Mouse (Mus musculus): Measurements from ENCODE around the gene Man1b1. TPM values are rescaled to one million over a fixed set of nuclear protein-coding genes. Genes with fewer than 3 reads are reported as not detected.

The Man1b1 gene
- total and polyA plus RNA-seq, 2 experiments from 2014 or later = 19.5 to 41.2 TPM

- Histone ChIP-seq H3K4me3 (ENCODE audit: low read depth, low read length) (no peak overlapping the region), H3K27me3 (ENCODE audit: control insufficient read depth, insufficient read depth, low read length) (no peaks in the 10 kb centered on the region), H3K27ac (ENCODE audit: low read depth) (no peak overlapping the region), H3K36me3 (replicated peaks; ENCODE audit: control insufficient read depth, insufficient read depth, low read length) (peaks cover 74% of the 10 kb centered on the region), H3K9ac (replicated peaks; ENCODE audit: low read depth, low read length) (no peak overlapping the region), H3K9me3 (replicated peaks; ENCODE audit: control insufficient read depth, low read length) (no peaks in the 10 kb centered on the region), H3K4me2 (ENCODE audit: low read depth, low read length) (no peak overlapping the region), H3K4me1 (ENCODE audit: control insufficient read depth, insufficient read depth) (0 out of 2 replicates have a peak, but pooled peaks cover 3% of the 10 kb centered on the region)
- ATAC-seq (ENCODE audit: insufficient read depth, low read depth) (no peak), DNase-seq (ENCODE audit: low spot score) (no peak)
- TF ChIP-seq CTCF (IDR thresholded peaks at IDR 0.05; ENCODE audit: low read depth) = no peak
- no peak for TF ChIP-seq EP300 (IDR thresholded peaks at IDR 0.05; ENCODE audit: low read depth)
- WGBS = 88% methylated on average over 3 of the region's 3 CpGs
Measured at GRCm38 (mm10) chr2:25350701-25351100, 18.6 kb downstream of the Man1b1 start.

GRCm38 (mm10) chr2:25354211-25354610 lies 22.1 kb downstream of the Man1b1 start:
- Histone ChIP-seq H3K4me2 (ENCODE audit: low read depth, low read length) (no peak overlapping the region), H3K27ac (ENCODE audit: low read depth) (no peak overlapping the region), H3K27me3 (ENCODE audit: control insufficient read depth, insufficient read depth, low read length) (no peaks in the 10 kb centered on the region)

GRCm38 (mm10) chr2:25355419-25356066 lies 23.4 kb downstream of the Man1b1 start:
- Histone ChIP-seq H3K27me3 (ENCODE audit: control insufficient read depth, insufficient read depth, low read length) (no peaks in the 10 kb centered on the region), H3K9me3 (replicated peaks; ENCODE audit: control insufficient read depth, low read length) (no peaks in the 10 kb centered on the region), H3K4me3 (ENCODE audit: low read depth, low read length) (peak overlapping the region; percentile 40), H3K27ac (ENCODE audit: low read depth) (no peak overlapping the region), H3K36me3 (replicated peaks; ENCODE audit: control insufficient read depth, insufficient read depth, low read length) (peaks cover 26% of the 10 kb centered on the region), H3K9ac (replicated peaks; ENCODE audit: low read depth, low read length) (no peak overlapping the region; the same call in 1 of the 2 replicates), H3K4me1 (ENCODE audit: control insufficient read depth, insufficient read depth) (peaks cover 12% of the 10 kb centered on the region; the same call in 1 of the 2 replicates), H3K4me2 (ENCODE audit: low read depth, low read length) (peak overlapping the region; percentile 72)
- no peak for DNase-seq (ENCODE audit: low spot score)
- TF ChIP-seq CTCF (IDR thresholded peaks at IDR 0.05; ENCODE audit: low read depth) (no peak), EP300 (IDR thresholded peaks at IDR 0.05; ENCODE audit: low read depth) (no peak)
- ATAC-seq (ENCODE audit: insufficient read depth, low read depth) = no peak
- 36% methylated on average over 18 of the region's 18 CpGs for WGBS

More at GRCm38 (mm10) chr2:25354211-25354610, 22.1 kb downstream of the Man1b1 start:
- Histone ChIP-seq H3K4me1 (ENCODE audit: control insufficient read depth, insufficient read depth) (peaks cover 12% of the 10 kb centered on the region; the same call in 1 of the 2 replicates), H3K36me3 (replicated peaks; ENCODE audit: control insufficient read depth, insufficient read depth, low read length) (peaks cover 39% of the 10 kb centered on the region), H3K9ac (replicated peaks; ENCODE audit: low read depth, low read length) (no peak overlapping the region), H3K4me3 (ENCODE audit: low read depth, low read length) (no peak overlapping the region), H3K9me3 (replicated peaks; ENCODE audit: control insufficient read depth, low read length) (no peaks in the 10 kb centered on the region)
- DNase-seq (ENCODE audit: low spot score) (no peak), ATAC-seq (ENCODE audit: insufficient read depth, low read depth) (no peak)
- no peak for TF ChIP-seq EP300 (IDR thresholded peaks at IDR 0.05; ENCODE audit: low read depth)
- no peak for TF ChIP-seq CTCF (IDR thresholded peaks at IDR 0.05; ENCODE audit: low read depth)
- 79% methylated on average over 6 of the region's 6 CpGs for WGBS

GRCm38 (mm10) chr2:25356208-25357079 lies 24.3 kb downstream of the Man1b1 start, which contains the start of gene Dpp7:
TSS of gene Dpp7 (minus strand) at chr2:25356359.
- peak; percentile 62 for DNase-seq (ENCODE audit: low spot score)
- 7% methylated on average over 13 of the region's 13 CpGs for WGBS

GRCm38 (mm10) chr2:25359848-25360247 lies 27.7 kb downstream of the Man1b1 start:
- H3K36me3 ChIP-seq (replicated peaks; ENCODE audit: control insufficient read depth, insufficient read depth, low read length) = 0 out of 2 replicates have a peak, but pooled peaks cover 12% of the 10 kb centered on the region
- WGBS = 69% methylated on average over 4 of the region's 4 CpGs
- H3K27me3 ChIP-seq (ENCODE audit: control insufficient read depth, insufficient read depth, low read length) = no peaks in the 10 kb centered on the region
- H3K9me3 ChIP-seq (replicated peaks; ENCODE audit: control insufficient read depth, low read length) = no peaks in the 10 kb centered on the region
- TF ChIP-seq EP300 (IDR thresholded peaks at IDR 0.05; ENCODE audit: low read depth) = no peak
- ATAC-seq (ENCODE audit: insufficient read depth, low read depth) (no peak), DNase-seq (ENCODE audit: low spot score) (no peak)
- no peak overlapping the region for H3K4me2 ChIP-seq (ENCODE audit: low read depth, low read length)
- no peak overlapping the region for H3K4me3 ChIP-seq (ENCODE audit: low read depth, low read length)
- no peak overlapping the region for H3K9ac ChIP-seq (replicated peaks; ENCODE audit: low read depth, low read length)
- no peak overlapping the region for H3K27ac ChIP-seq (ENCODE audit: low read depth)
- H3K4me1 ChIP-seq (ENCODE audit: control insufficient read depth, insufficient read depth) = peaks cover 15% of the 10 kb centered on the region; the same call in 1 of the 2 replicates

More at GRCm38 (mm10) chr2:25356208-25357079, 24.3 kb downstream of the Man1b1 start, which contains the start of gene Dpp7:
- Histone ChIP-seq H3K4me2 (ENCODE audit: low read depth, low read length) (peak within 1 kb of the TSS; percentile 72), H3K4me3 (ENCODE audit: low read depth, low read length) (peak within 1 kb of the TSS; percentile 40), H3K36me3 (replicated peaks; ENCODE audit: control insufficient read depth, insufficient read depth, low read length) (peaks cover 19% of the 10 kb centered on the region), H3K27ac (ENCODE audit: low read depth) (no peak within 1 kb of the TSS), H3K4me1 (ENCODE audit: control insufficient read depth, insufficient read depth) (peaks cover 12% of the 10 kb centered on the region; the same call in 1 of the 2 replicates), H3K9ac (replicated peaks; ENCODE audit: low read depth, low read length) (peak within 1 kb of the TSS; percentile 36), H3K27me3 (ENCODE audit: control insufficient read depth, insufficient read depth, low read length) (no peaks in the 10 kb centered on the region), H3K9me3 (replicated peaks; ENCODE audit: control insufficient read depth, low read length) (no peaks in the 10 kb centered on the region)
- peak; percentile 53 for ATAC-seq (ENCODE audit: insufficient read depth, low read depth)
- no peak for TF ChIP-seq CTCF (IDR thresholded peaks at IDR 0.05; ENCODE audit: low read depth)
- no peak for TF ChIP-seq EP300 (IDR thresholded peaks at IDR 0.05; ENCODE audit: low read depth)
